Mouse (Mus musculus): ENCODE data around the gene Kiz. TPM values are rescaled to one million over a fixed set of nuclear protein-coding genes. Genes with fewer than 3 reads are reported as not detected.

Gene Kiz
- polyA plus RNA-seq, 1 experiment = 12.0 TPM

GRCm38 (mm10) chr2:146838596-146839302 lies 16.9 kb upstream of the Kiz start:
- no peak for TF ChIP-seq GATA1 (IDR thresholded peaks at IDR 0.05; ENCODE audit: low read length)

GRCm38 (mm10) chr2:146839303-146840030 lies 16.2 kb upstream of the Kiz start:
- no peak for TF ChIP-seq GATA1 (IDR thresholded peaks at IDR 0.05; ENCODE audit: low read length)

DNA sequence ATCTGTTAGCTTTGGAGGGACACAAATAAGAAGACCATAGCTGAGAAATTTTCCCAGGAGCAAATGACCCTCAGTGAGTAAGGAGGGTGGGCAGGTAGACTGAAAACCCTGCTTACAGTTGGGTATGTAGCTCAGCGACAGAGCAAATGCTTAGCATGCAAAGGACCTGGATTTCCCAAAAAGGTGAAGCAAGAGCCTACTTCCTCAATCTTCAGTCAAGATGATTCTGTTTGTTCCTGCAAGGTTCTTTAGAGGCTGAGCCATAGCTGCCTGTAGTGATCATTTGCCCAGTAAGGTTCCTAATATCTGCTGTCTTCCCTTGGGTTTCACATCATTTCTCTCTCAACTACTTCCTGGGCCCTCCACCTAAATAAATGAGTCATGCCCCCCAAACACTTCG lies 7.8 kb upstream of the Kiz start:
- no peak for TF ChIP-seq GATA1 (IDR thresholded peaks at IDR 0.05; ENCODE audit: low read length)

GRCm38 (mm10) chr2:146856120-146856519 lies 456 bp downstream of the Kiz start:
- no peak for TF ChIP-seq GATA1 (IDR thresholded peaks at IDR 0.05; ENCODE audit: low read length)

DNA sequence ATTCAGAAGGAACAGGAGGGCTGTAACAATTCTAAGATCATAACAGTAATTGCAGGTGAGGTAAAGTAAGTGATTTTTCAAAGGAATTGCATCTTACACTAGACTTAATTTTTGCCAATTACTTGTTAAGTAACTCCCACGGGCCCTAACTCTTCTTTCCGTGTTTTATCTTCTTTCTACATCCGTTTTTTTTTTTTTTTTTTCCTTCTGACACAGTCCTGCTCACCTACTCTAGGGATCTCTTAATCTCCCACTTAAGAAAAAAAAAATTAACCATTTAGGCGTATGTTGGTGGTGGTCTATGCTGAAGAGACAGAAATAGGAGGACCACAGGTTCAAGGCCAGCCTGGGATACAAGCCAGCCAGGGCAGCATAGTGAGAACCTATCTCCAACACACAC lies 1.2 kb downstream of the Kiz start:
- no peak for TF ChIP-seq GATA1 (IDR thresholded peaks at IDR 0.05; ENCODE audit: low read length)

- TF ChIP-seq GATA1 (IDR thresholded peaks at IDR 0.05; ENCODE audit: low read length) = no peak
These were observed 10.1 kb downstream of the Kiz start for GRCm38 (mm10) chr2:146865781-146866180.

DNA sequence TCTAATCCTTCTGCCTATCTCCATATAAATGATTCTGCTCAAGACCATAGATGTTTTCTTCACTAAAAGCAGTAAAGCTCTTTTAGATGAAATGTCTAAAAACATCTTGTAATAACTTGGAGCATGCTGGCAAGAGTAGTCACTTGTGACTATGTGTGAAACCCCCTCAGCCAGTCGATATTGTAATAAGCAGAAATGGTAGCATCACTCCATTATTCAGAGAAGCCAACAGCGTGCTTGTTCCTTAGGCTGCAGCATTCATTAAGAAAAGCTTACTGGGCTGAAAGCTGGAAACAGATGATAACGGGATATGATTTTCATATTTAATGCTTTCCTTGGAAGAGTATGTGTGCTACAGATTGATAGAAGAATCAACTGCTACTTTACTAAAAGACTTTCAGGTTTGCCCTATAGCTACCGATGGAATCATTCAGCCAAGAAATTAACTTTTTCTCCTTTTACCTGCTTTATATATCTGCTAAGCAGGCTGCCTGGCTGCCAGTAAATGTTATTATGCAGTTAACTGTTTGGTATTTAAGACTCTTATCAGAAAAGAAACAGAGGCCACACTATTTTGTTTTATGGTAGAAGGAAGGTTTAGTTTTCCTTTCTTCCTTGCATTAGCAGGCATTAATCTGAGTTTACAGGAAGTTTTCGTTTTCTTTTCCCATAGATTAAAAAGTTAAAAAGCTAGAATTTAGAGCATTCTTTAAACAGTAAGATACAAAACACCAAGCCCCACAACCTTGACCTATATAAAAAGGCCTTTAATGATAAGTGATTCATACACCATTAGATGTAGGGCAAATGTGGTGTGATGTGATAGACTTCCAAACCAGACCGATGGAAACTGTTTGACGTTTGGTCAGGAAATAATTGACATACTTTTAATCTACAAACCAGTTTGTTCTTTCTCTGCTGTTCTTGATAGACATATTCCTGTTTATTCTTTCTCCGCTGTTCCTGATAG lies 15.9 kb downstream of the Kiz start:
- TF ChIP-seq GATA1 (IDR thresholded peaks at IDR 0.05; ENCODE audit: low read length) = no peak

DNA sequence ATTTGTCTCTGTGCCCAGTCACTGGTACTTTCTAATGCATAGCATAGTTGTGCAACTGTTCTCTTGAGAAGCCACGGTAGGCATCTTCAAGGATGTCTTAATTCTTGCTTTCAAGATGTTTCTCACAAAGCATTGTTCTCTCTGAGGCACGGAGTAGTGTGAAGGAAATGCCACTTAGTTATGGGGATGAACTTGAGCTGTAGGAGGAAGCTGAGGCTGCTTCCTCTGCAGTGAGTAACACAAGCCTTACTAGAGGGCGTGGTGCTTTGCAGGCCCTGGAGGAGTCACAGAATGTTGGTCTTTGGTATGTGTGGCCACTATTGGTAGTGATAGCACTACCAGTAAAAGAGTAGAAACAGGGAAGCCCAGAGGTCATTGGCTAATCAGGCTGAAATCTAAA lies 17.0 kb downstream of the Kiz start:
- TF ChIP-seq GATA1 (IDR thresholded peaks at IDR 0.05; ENCODE audit: low read length) = no peak

DNA sequence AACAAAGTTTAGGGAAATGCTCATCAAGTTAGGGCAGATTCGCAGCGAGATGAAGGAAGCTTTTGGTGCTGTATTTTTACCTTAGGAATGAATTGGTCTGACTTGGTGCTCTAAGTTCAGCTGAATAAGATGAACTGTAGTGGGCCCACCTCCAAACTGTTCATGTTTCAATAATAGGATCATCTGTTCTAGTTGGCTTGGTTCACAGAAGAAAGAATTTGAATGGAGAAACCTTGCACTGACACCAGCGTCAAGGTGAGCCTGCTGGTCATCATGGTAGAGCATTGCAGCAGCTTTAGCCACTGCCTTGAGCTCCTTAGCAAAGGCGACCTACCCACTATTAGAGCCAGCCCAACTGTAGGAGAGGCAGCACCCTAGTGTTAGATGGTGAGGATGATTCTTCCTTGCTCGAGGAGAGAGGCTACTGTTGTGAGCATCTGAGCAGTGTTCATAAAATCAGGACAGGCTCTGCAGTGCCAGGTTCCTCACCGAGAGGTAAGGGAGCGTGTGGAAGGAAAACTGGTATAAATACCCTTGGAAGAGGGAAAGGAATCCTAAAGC lies 18.3 kb downstream of the Kiz start:
- no peak for TF ChIP-seq GATA1 (IDR thresholded peaks at IDR 0.05; ENCODE audit: low read length)

- no peak for TF ChIP-seq GATA1 (IDR thresholded peaks at IDR 0.05; ENCODE audit: low read length)
These were observed 21.9 kb downstream of the Kiz start for GRCm38 (mm10) chr2:146877423-146878098.

DNA sequence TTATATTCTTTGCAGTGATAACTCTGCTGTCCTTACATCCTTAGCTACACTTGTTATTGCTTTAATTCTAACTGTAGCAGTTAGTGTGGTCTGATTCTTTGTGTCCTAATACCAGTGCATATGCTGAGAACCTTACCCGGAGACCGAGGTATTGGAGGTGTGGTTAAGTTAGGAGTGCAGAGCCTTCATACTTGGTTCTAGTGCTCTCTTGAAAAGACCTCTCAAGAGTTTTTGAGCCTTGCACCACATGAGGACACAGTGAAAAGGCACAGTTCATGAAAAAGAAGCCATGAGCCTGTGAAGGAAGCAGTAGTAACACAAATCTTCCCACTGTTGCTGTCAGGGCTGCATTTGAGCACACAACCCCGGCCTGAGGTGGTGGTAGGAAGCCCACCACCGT lies 26.0 kb downstream of the Kiz start:
- no peak for TF ChIP-seq GATA1 (IDR thresholded peaks at IDR 0.05; ENCODE audit: low read length)

GRCm38 (mm10) chr2:146884291-146884855 lies 28.7 kb downstream of the Kiz start:
- TF ChIP-seq GATA1 (IDR thresholded peaks at IDR 0.05; ENCODE audit: low read length) = no peak

- TF ChIP-seq GATA1 (IDR thresholded peaks at IDR 0.05; ENCODE audit: low read length) = no peak
These were observed 33.2 kb downstream of the Kiz start for GRCm38 (mm10) chr2:146888786-146889414.

DNA sequence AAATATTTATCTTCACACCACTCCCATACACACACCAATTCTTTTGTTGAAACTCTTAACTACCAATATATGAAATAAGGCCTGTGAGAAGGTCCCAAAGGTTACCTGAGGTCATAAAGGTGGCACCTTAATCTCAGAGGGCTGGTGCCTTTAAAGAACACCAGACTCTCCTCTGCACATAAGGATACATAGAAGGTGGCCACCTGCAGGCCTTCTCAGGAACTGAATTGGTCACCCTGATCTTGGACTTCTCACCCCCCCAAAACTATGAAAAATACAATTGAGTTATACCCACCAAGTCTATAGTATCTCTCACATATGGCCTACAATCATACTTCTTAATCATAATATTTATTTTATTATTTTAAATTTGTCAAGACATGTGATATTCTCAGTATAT lies 43.3 kb downstream of the Kiz start:
- TF ChIP-seq GATA1 (IDR thresholded peaks at IDR 0.05; ENCODE audit: low read length) = no peak
